Mouse (Mus musculus): ENCODE measurements around the gene Urb2.

Urb2 gene

DNA sequence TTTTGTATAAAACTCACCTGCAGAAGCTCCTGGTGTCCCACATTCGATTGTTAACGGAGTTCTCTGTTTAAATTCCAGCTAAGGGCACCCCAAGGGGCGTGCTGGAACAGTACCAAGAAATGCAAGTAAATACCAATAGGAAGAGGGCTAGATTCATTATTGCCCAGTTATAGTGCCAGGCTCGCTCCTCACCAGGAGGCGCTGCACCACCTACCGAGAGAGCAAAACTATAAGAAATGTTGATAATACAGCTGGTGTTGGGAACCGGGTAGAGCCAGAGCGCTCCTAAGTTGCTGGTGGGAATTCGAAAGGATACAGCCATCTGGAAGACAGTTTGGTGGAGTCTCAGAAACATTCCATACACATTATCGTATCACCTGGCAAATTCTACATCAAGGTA is 56.7 kb downstream of the Urb2 start:
- DNase-seq (ENCODE audit: low spot score) = no peak

DNA sequence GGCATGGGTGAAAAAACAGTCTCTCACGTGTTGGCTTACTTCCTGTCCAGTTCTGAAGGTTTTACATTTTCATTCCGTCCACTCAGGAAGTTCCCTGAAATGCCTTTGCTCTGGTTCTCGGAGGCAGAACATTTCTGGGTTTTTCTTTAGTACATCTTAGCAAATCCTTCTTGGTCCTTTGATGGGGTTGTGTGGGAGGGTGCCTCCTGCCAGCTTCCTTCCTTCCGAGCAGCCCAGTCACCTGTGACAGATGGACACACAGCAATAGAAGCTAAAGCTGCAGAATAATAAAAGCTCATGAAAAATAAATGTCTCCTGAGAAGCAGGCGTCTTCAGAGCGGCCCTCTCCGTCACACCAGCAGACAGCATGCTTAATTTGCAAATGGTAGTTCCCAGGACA is 57.7 kb downstream of the Urb2 start:
- DNase-seq (ENCODE audit: low spot score) = no peak

DNA sequence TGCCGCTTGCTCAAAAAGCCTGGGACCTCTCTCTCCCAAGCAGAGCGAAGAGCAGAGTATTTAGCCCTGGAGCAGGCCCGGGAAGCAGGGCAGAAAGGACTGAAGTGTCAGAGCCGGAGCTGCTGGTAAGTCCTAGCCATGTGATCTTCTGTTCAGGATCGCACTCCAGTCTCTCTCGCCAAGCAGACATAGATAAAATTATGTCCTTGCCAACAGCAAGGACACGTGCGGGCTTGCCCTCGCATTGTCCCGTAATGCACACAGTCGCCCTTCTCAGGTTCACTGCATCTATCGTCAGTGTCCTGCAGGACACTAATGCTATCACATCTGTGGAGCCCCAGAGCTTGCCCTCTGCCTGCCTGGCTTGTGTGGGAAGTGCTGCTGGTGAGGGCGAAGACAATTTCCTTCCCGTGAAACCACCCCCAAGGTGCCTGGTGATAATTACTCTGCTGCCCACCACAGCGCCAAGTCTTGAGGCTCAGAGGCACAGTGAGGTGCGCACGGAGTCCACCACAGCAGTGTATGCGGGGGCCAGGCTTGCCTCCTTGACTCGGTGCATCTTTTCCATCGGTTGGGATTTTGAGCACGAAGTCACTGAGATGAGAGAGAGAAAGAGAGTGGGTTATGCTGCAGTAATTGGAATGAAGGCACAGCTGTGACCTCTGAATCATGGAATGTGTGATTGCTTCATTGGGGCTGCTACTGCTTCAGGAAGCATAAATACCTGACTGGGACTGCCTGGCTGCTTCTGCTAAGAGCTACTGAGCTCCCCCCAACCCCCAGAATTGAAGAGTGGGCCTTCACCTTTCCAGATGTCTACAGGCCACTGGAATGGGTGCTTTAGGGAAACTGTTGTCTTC is 59.4 kb downstream of the Urb2 start:
- no peak for DNase-seq (ENCODE audit: low spot score)

DNA sequence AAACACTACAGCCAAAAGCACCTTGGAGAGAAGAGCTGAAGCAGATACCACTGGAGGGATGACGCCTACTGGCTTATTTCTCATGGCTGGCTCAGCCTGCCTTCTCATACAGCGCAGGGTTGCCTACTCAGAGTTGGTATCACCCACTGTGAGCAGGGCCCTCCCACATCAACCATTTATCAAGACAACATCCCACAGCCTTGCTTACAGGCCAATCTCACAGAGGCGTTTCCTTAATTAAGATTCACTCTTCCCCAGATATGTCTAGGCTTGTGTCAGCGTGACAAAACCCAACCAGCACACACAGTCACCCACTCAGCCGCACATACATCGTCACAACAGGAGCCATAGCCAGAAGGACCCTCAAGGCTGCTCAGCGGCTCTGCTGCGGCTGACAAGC is 61.3 kb downstream of the Urb2 start:
- no peak for DNase-seq (ENCODE audit: low spot score)

DNA sequence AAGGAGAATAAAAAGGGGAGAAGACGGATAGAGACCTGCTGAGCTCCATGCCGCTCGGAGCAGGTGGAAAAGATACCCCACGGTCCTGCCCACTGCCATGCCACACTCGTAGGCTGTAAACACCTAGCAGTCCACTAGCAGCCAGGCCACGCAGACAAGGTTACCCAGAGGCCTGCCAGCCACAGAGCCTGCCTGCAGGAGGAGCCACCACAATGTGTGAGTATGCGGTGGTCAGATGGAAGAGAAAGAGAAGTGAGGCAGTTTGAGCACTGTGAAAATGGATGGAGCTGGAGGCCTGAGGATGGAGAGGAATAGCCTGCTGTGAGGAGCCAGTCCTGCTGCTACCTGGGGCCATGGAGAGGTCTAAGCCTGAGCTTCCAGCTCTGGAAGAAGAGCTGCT is 62.3 kb downstream of the Urb2 start:
- DNase-seq (ENCODE audit: low spot score) = no peak

DNA sequence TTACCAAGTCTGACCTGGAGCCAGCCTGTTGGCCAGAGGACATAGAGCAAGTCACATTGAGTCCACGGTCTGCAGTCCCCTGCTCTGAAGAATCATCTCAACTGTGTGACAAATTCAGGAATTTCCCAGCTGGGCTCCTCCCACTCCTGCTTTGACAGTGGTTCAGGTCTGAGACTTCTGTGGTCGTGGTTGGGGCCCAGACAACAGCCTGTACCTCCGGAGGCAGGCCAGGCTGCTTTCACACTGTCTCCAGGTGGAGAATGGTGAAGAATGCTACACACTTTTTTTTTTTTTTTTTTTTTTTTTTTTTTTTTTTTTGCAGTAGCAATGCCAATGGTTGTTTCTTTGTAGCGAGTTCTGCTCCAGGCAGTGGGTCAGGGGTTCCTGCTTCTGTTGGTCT is 64.4 kb downstream of the Urb2 start:
- DNase-seq (ENCODE audit: low spot score) = no peak

DNA sequence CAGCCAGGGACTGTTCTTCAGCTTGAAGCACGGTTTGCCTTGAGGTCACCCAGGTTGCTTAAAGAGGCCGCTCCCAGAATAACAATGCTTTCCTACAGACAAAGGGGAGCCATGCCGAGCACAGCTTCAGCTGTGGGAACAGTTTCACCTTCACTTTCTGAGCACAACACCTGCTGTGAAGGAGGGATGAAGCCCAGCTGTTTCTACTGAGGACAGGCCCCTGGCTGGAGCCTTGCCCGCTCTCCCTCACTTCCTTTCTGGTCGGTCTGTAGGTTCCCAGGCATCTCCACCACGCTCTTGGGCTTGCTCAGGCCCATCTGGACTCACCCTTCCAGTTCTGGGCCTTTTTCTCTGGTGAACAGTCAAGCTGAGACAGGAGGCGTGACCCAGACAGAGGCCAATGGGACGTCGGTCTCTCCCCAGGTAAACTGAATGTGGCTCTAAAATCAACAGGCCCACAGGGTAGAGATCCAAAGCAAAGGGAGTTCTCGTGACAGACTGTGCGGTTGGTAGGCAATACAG is 66.8 kb downstream of the Urb2 start:
- DNase-seq (ENCODE audit: low spot score) = no peak

DNA sequence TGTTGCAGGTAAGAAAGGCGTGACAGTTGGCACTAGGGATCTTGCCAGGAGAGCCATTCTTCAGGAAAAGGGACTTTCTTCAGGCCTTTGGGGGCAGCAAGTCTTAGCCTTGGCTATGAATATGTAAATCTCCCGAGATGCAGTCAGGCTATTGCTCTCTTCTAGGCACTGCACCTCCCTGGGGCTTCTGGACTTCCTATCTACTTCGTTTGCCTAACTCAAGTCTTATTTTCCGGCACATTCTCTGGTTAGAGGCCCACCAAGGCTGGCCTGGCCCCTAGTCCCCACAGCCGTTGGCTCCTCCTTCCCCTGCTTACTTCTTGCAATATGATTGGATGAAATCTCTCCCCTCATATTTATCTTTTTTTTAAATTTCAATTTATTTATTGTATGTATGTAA is 67.7 kb downstream of the Urb2 start:
- no peak for DNase-seq (ENCODE audit: low spot score)

DNA sequence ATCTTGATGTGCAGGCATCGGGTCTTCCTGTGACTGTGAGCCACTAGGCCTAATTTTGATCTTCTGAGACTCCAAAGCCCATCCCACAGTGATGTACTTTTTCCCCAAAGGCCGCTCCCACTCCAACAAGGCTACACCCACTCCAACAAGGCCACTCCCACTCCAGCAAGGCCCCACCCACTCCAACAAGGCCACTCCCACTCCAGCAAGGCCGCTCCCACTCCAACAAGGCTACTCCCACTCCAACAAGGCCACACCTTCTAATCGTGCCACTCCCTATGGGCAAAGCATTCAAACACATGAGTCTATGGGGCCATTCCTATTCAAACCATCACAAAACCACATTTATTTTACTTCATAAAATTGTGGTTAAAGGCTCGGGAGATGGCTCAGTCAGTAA is 69.2 kb downstream of the Urb2 start:
- no peak for DNase-seq (ENCODE audit: low spot score)
